Mouse (Mus musculus): ENCODE measurements around the gene Olfr50.

Olfr50 gene

DNA sequence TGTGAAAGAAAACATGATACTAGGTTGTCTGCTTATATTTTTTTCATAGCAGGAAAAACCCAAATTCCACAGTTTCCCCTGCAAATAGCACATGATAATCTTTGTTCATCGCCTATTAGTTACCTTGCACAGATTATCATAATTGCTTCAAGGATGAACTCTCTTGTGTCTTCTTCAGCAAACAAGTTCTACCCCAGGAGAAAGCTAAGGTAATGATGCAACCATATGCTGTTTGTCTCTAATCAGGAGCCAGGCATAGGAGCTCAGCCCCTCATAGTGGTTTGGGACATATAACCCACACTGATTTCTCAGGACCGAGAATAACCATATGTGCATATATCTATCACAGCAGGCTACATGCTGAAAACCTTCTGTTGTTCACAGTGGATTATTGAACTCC is at the start of gene Olfr50:
Gene Olfr50 (plus strand): TSS at position 301 of the 400 bp plus-strand sequence.
- no peak for DNase-seq (ENCODE audit: low read depth, low spot score)

DNA sequence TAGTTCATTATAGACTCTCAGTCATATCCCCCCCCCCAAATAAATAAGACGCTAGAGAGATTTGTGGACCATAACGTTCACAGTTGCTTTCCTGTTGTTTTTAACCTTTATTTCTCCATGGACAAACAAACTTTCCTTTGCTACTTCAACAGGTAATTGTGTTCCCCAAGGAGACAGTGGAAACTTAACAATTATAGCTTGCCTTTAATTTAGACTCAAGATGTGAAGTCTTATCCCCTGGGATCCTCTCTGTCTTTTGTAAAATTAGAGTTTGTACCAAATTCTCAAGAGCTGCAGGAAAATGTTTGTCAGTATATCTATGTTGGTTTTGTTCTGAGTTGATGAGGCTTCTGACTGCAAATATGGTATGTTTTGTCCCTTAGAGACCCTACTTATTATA is 6.4 kb upstream of the Olfr50 start, which contains the start of gene Olfr348:
Gene Olfr348 (plus strand): TSS at position 301 of the 400 bp plus-strand sequence.
- no peak for DNase-seq (ENCODE audit: low read depth, low spot score)

DNA sequence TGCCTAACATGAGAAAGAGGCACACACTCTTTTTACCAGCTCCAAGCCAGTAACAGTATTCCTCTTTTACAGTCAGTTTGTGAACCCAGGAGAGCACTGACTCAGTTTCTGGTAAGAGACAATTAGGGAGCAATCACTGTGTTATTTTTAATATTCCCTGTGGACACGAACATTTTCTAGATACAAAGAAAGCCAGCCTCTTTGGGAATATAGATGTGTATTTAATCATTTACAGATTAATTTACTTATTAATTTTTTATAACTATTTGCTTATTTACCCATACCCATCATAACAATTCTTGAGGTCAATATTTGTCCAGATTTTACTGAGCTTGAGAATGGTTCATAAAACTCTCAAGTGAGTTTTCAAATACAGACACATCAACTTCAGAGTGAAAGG is 26.6 kb downstream of the Olfr50 start, which contains the start of gene Olfr3:
Gene Olfr3 (minus strand): TSS at position 101 of the 400 bp plus-strand sequence.
- no peak for DNase-seq (ENCODE audit: low read depth, low spot score)

DNA sequence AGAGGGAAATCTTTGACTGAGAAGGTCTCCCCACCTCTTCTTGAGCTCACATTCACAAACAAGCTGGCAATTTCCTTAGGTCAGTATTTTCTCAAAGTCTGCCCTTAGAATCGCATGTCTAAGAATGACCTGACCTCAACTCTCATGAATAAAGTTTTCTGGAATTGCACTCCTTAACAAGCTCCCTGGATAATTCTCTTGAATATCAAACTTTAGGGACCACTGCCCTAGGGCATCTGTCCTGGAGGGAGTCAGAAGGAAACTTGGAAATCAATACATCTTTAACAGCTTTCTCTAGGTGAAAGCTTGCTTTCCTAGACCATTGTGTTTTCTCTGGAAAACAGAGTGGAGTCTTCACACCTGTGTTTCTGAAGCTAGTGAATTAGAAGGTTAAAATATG is 55.7 kb downstream of the Olfr50 start, which contains the start of gene Olfr350:
Gene Olfr350 (plus strand): TSS at position 301 of the 400 bp plus-strand sequence.
- DNase-seq (ENCODE audit: low read depth, low spot score), result no peak

Data from ZHBTc4 (cell line).